Mouse (Mus musculus) C2C12 (cell line): ENCODE results near the gene Lgi2. TPM values are rescaled to one million over a fixed set of nuclear protein-coding genes. Genes with fewer than 3 reads are reported as not detected.
A peak's percentile ranks its signal among the peaks of the same experiment; 100 is the strongest.

Experiments used
- H3K27me3 ChIP-seq: one replicate; pipeline ENCODE4 v1.6.1; 2011; ENCODE audit not compliant: control insufficient read depth, insufficient read depth, insufficient read length
- H3K36me3 ChIP-seq: one replicate; pipeline ENCODE4 v1.6.1; 2011; ENCODE audit not compliant: control insufficient read depth, insufficient read depth
- H3K4me3 ChIP-seq: one replicate; pipeline ENCODE4 v1.5.1; 2011; ENCODE audit warnings: mild to moderate bottlenecking, control low read depth; ENCODE audit not compliant: poor library complexity, insufficient read depth, severe bottlenecking
- H3K79me2 ChIP-seq: one replicate; pipeline ENCODE4 v1.6.1; 2011; ENCODE audit not compliant: control insufficient read depth, insufficient read depth
- H3K79me3 ChIP-seq: one replicate; pipeline ENCODE4 v1.6.1; 2011; ENCODE audit warnings: low read depth, control low read depth
- H3ac ChIP-seq: one replicate; pipeline ENCODE3; 2011; ENCODE audit warnings: low read depth; ENCODE audit not compliant: control insufficient read depth, insufficient read length
- CEBPB ChIP-seq: IDR thresholded peaks from one replicate; pipeline ENCODE4 v1.6.1; 2011; ENCODE audit warnings: low read depth, mild to moderate bottlenecking, control low read depth, moderate library complexity
- CTCF ChIP-seq: IDR thresholded peaks from one replicate; pipeline ENCODE4 v1.5.1; 2011; ENCODE audit not compliant: control insufficient read depth, insufficient read depth, insufficient read length
- FOSL1 ChIP-seq: IDR thresholded peaks from one replicate; pipeline ENCODE4 v1.8.0; 2011; ENCODE audit warnings: mild to moderate bottlenecking, low read length; ENCODE audit not compliant: poor library complexity, insufficient read depth, severe bottlenecking
- MAX ChIP-seq: IDR thresholded peaks from one replicate; pipeline ENCODE4 v1.6.1; 2011; ENCODE audit warnings: mild to moderate bottlenecking, control low read depth
- MYOD1 ChIP-seq: IDR thresholded peaks from one replicate; pipeline ENCODE4 v1.6.1; 2011; ENCODE audit warnings: low read depth; ENCODE audit not compliant: control insufficient read depth, insufficient read length
- MYOG ChIP-seq: IDR thresholded peaks from one replicate; pipeline ENCODE4 v1.6.1; 2011; ENCODE audit not compliant: control insufficient read depth, insufficient read length; ENCODE audit errors: extremely low read depth
- USF1 ChIP-seq: IDR thresholded peaks from one replicate; pipeline ENCODE4 v1.6.1; 2011; ENCODE audit warnings: low read depth, mild to moderate bottlenecking, control low read depth, moderate library complexity
- polyA plus RNA-seq: library from polyadenylated mRNA; unstranded; fragments of >200 nt; fragmentation: generic; extraction: Trizol; gene quantifications from one replicate; pipeline ENCODE4 v1.2.1, GENCODE M21; 2012; ENCODE audit warnings: missing spikeins

Lgi2 gene
- polyA plus RNA-seq, 1 experiment, result 0.01 TPM

GRCm38 (mm10) chr5:52516072-52516476, 50.2 kb downstream of the Lgi2 start:
- no peaks in the 10 kb centered on the region for H3K79me3 ChIP-seq
- no peak overlapping the region for H3ac ChIP-seq
- no peaks in the 10 kb centered on the region for H3K27me3 ChIP-seq
- H3K36me3 ChIP-seq, result no peaks in the 10 kb centered on the region
- no peaks in the 10 kb centered on the region for H3K79me2 ChIP-seq
- TF ChIP-seq FOSL1, result no peak
- TF ChIP-seq MAX, result no peak
- TF ChIP-seq CTCF, result no peak
- TF ChIP-seq MYOG, result no peak
- TF ChIP-seq CEBPB, result no peak
- no peak for TF ChIP-seq USF1
- TF ChIP-seq MYOD1, result no peak
- no peak overlapping the region for H3K4me3 ChIP-seq

GRCm38 (mm10) chr5:52515246-52516021, 50.8 kb downstream of the Lgi2 start:
- Histone ChIP-seq H3ac (no peak overlapping the region), H3K27me3 (no peaks in the 10 kb centered on the region), H3K36me3 (no peaks in the 10 kb centered on the region), H3K4me3 (no peak overlapping the region), H3K79me2 (no peaks in the 10 kb centered on the region), H3K79me3 (no peaks in the 10 kb centered on the region)
- TF ChIP-seq CTCF (peak; percentile 10), MYOD1 (no peak), MYOG (no peak), USF1 (no peak)

- Histone ChIP-seq H3K79me3 (no peaks in the 10 kb centered on the region), H3K27me3 (no peaks in the 10 kb centered on the region), H3K4me3 (no peak overlapping the region), H3ac (no peak overlapping the region), H3K36me3 (no peaks in the 10 kb centered on the region), H3K79me2 (no peaks in the 10 kb centered on the region)
- no peak for TF ChIP-seq CEBPB
- no peak for TF ChIP-seq MYOG
- TF ChIP-seq FOSL1, result no peak
- no peak for TF ChIP-seq USF1
- TF ChIP-seq CTCF, result no peak
- TF ChIP-seq MYOD1, result no peak
- no peak for TF ChIP-seq MAX
Observed at GRCm38 (mm10) chr5:52511089-52511488, 55.2 kb downstream of the Lgi2 start.

- Histone ChIP-seq H3K79me3 (no peaks in the 10 kb centered on the region), H3K79me2 (no peaks in the 10 kb centered on the region), H3K4me3 (no peak overlapping the region), H3K27me3 (no peaks in the 10 kb centered on the region), H3ac (no peak overlapping the region), H3K36me3 (no peaks in the 10 kb centered on the region)
- TF ChIP-seq MAX (no peak), USF1 (no peak), MYOG (no peak), CEBPB (no peak), FOSL1 (no peak), CTCF (no peak), MYOD1 (no peak)
Observed at GRCm38 (mm10) chr5:52509416-52509815, 56.8 kb downstream of the Lgi2 start.

- no peak overlapping the region for H3K4me3 ChIP-seq
- H3K79me2 ChIP-seq, result no peaks in the 10 kb centered on the region
- H3K79me3 ChIP-seq, result no peaks in the 10 kb centered on the region
- no peak overlapping the region for H3ac ChIP-seq
- no peaks in the 10 kb centered on the region for H3K36me3 ChIP-seq
- no peaks in the 10 kb centered on the region for H3K27me3 ChIP-seq
- TF ChIP-seq FOSL1 (no peak), USF1 (no peak), MYOD1 (no peak), MYOG (no peak), CTCF (no peak), CEBPB (no peak), MAX (no peak)
Observed at GRCm38 (mm10) chr5:52504666-52505065, 61.6 kb downstream of the Lgi2 start.

GRCm38 (mm10) chr5:52504148-52504547, 62.1 kb downstream of the Lgi2 start:
- no peaks in the 10 kb centered on the region for H3K79me2 ChIP-seq
- H3ac ChIP-seq, result no peak overlapping the region
- H3K36me3 ChIP-seq, result no peaks in the 10 kb centered on the region
- H3K27me3 ChIP-seq, result no peaks in the 10 kb centered on the region
- TF ChIP-seq MAX, result peak; percentile 14
- no peak for TF ChIP-seq CTCF
- H3K4me3 ChIP-seq, result no peak overlapping the region
- no peaks in the 10 kb centered on the region for H3K79me3 ChIP-seq
